Mouse (Mus musculus) bone marrow, adult 2 months (tissue): ENCODE data around the gene Prkd2.

Experiments
- CTCF ChIP-seq: fragments of 200-500 bp; IDR thresholded peaks from 2 replicates; pipeline ENCODE4 v1.5.1; 2011; ENCODE audit warnings: low read length, control low read depth; ENCODE audit not compliant: control insufficient read depth, insufficient read depth
- POLR2A ChIP-seq: fragments of 200-500 bp; IDR thresholded peaks from 2 replicates; pipeline ENCODE4 v1.6.1; 2011; ENCODE audit warnings: low read depth, mild to moderate bottlenecking, control low read depth, low read length, borderline replicate concordance; ENCODE audit not compliant: control insufficient read depth

DNA sequence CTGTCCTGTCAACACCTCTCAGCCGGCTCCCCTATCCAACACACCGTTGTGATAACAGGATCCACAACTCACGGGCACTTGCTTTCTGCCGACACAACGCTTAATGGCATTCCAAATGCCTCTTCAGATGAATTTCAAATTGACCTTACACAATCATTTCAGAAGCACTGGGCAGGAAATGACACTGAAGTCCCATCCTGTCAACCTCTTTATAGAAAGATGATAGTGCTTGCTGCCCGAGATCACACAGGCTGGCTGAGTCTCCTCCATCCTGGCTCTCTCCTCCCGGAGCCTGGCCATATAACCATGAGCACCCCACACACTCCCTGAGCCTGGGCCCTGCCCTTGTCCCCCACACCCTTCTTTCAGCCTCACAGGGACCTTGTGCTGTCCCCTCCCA, 65.1 kb downstream of the Prkd2 start:
- no peak for TF ChIP-seq POLR2A
- TF ChIP-seq CTCF = no peak
